Mouse (Mus musculus): ENCODE results near the gene Taf11.

DNA sequence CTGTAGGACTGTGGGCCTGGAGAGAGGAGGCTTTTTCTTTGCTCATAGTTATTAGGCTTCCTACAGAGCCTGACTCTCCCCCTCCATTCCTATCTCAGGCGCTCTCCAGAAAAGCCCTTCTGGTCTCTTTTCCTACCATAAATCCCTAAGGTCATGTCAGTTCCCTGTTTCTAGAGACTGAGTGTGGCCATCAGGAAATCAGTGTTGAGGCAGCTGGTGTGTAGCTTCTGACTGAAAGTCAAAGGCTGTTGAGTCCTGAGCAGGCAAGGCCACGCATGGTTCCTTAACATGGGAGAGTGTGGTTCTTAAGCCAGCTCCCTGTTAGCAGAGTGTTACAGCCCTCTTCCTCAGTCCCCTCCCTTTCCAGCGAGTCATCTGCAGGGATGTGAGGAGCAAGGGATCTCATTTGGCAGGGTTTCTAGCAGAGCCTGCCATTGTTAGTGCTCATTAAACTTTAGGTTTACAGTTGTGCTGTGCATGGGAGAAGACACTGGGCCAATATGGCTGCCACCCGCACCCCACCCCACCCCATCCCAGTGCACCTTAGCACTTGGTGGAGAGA is 27.5 kb upstream of the Taf11 start:
- TF ChIP-seq CTCF (IDR thresholded peaks at IDR 0.05; ENCODE audit: extremely low read depth, insufficient read length, insufficient replicate concordance, low read depth, low read length) (no peak), POLR2A (IDR thresholded peaks at IDR 0.05; ENCODE audit: low read depth, low read length) (no peak)
